Mouse (Mus musculus) forebrain, embryonic 16.5 days (tissue): Measurements from ENCODE around the gene Scrn2. TPM values are rescaled to one million over a fixed set of nuclear protein-coding genes. Genes with fewer than 3 reads are reported as not detected.

ENCODE experiments used
- ATAC-seq: fragments of 200-750 bp; cut with Nextera tagmentation; 2 replicates; pipeline ENCODE4 v1.8.0; 2017; ENCODE audit warnings: mild to moderate bottlenecking, moderate library complexity
- H3K27ac ChIP-seq: fragments of 300-500 bp; sonication (generic); 2 replicates; pipeline ENCODE4 v1.5.1; 2014; ENCODE audit warnings: low read length, control low read depth
- H3K27me3 ChIP-seq: fragments of 300-500 bp; sonication (generic); replicated peaks from 2 replicates; pipeline ENCODE4 v1.6.1; 2014; ENCODE audit warnings: low read length; ENCODE audit not compliant: control insufficient read depth, insufficient read depth
- H3K36me3 ChIP-seq: fragments of 300-500 bp; sonication (generic); 2 replicates; pipeline ENCODE4 v1.6.1; 2014; ENCODE audit not compliant: control insufficient read depth, insufficient read depth
- H3K4me1 ChIP-seq: fragments of 300-500 bp; sonication (generic); replicated peaks from 2 replicates; pipeline ENCODE4 v1.6.1; 2014; ENCODE audit warnings: low read length; ENCODE audit not compliant: control insufficient read depth, insufficient read depth
- H3K4me2 ChIP-seq: fragments of 300-500 bp; sonication (generic); 2 replicates; pipeline ENCODE4 v1.6.1; 2014; ENCODE audit warnings: mild to moderate bottlenecking, low read length, control low read depth
- H3K4me3 ChIP-seq: fragments of 300-500 bp; sonication (generic); replicated peaks from 2 replicates; pipeline ENCODE4 v1.5.1; 2014; ENCODE audit warnings: mild to moderate bottlenecking, low read length, control low read depth
- H3K9ac ChIP-seq: fragments of 300-500 bp; sonication (generic); replicated peaks from 2 replicates; pipeline ENCODE4 v1.6.1; 2014; ENCODE audit warnings: low read depth, low read length, control low read depth
- H3K9me3 ChIP-seq: fragments of 300-500 bp; sonication (generic); 2 replicates; pipeline ENCODE4 v1.6.1; 2016; ENCODE audit warnings: low read length; ENCODE audit not compliant: control insufficient read depth
- WGBS: fragments of 180-500 bp; shearing (Covaris S2); extraction: QIAGEN DNeasy Blood & Tissue Kit; methylation state at CpG from one replicate; pipeline ENCODE4 v1.1.7; 2014; 5-methylcytosine and 5-hydroxymethylcytosine counted together
- polyA plus RNA-seq: library from polyadenylated mRNA; unstranded; fragments of >200 nt; fragmentation: Nextera tagmentation; extraction: Ambion mirVana; gene quantifications from 2 replicates; pipeline ENCODE4 v1.2.1, GENCODE M21; 2015

Scrn2 gene
- polyA plus RNA-seq, 1 experiment from 2014 or later: 16.2 TPM

- Histone ChIP-seq H3K4me1 (peaks cover 12% of the 10 kb centered on the region), H3K4me2 (peak overlapping the region; percentile 65), H3K9me3 (no peaks in the 10 kb centered on the region), H3K27ac (no peak overlapping the region), H3K9ac (peak overlapping the region; percentile 74), H3K36me3 (no peaks in the 10 kb centered on the region), H3K4me3 (peak overlapping the region; percentile 70), H3K27me3 (no peaks in the 10 kb centered on the region)
- ATAC-seq: no peak
- WGBS: 17% methylated on average over 15 of the region's 15 CpGs
Measured at GRCm38 (mm10) chr11:97030426-97030825, 688 bp downstream of the Scrn2 start.

GRCm38 (mm10) chr11:97031977-97032376, 2.2 kb downstream of the Scrn2 start:
- H3K27ac ChIP-seq: no peak overlapping the region
- no peak for ATAC-seq
- no peaks in the 10 kb centered on the region for H3K9me3 ChIP-seq
- 83% methylated on average over 12 of the region's 12 CpGs for WGBS
- no peaks in the 10 kb centered on the region for H3K36me3 ChIP-seq
- H3K9ac ChIP-seq: no peak overlapping the region
- H3K4me2 ChIP-seq: no peak overlapping the region
- H3K27me3 ChIP-seq: no peaks in the 10 kb centered on the region
- H3K4me3 ChIP-seq: no peak overlapping the region
- H3K4me1 ChIP-seq: peaks cover 9% of the 10 kb centered on the region

GRCm38 (mm10) chr11:97032499-97032898, 2.8 kb downstream of the Scrn2 start:
- no peak for ATAC-seq
- 93% methylated on average over 4 of the region's 4 CpGs for WGBS
- H3K4me2 ChIP-seq: no peak overlapping the region
- H3K4me3 ChIP-seq: no peak overlapping the region
- H3K4me1 ChIP-seq: peaks cover 9% of the 10 kb centered on the region
- H3K36me3 ChIP-seq: no peaks in the 10 kb centered on the region
- H3K9me3 ChIP-seq: no peaks in the 10 kb centered on the region
- H3K9ac ChIP-seq: no peak overlapping the region
- no peak overlapping the region for H3K27ac ChIP-seq
- no peaks in the 10 kb centered on the region for H3K27me3 ChIP-seq

GRCm38 (mm10) chr11:97033781-97034180, 4.0 kb downstream of the Scrn2 start:
- Histone ChIP-seq H3K9me3 (no peaks in the 10 kb centered on the region), H3K9ac (no peak overlapping the region), H3K4me3 (no peak overlapping the region), H3K4me1 (peaks cover 9% of the 10 kb centered on the region), H3K27ac (no peak overlapping the region), H3K27me3 (no peaks in the 10 kb centered on the region), H3K36me3 (no peaks in the 10 kb centered on the region), H3K4me2 (no peak overlapping the region)
- ATAC-seq: no peak
- WGBS: 90% methylated on average over 4 of the region's 4 CpGs

GRCm38 (mm10) chr11:97036141-97036540, 6.4 kb downstream of the Scrn2 start:
- WGBS: 73% methylated on average over 5 of the region's 5 CpGs
- no peak for ATAC-seq
- no peak overlapping the region for H3K4me3 ChIP-seq
- H3K9me3 ChIP-seq: no peaks in the 10 kb centered on the region
- H3K27me3 ChIP-seq: no peaks in the 10 kb centered on the region
- H3K36me3 ChIP-seq: no peaks in the 10 kb centered on the region
- H3K27ac ChIP-seq: no peak overlapping the region
- no peak overlapping the region for H3K4me2 ChIP-seq
- no peak overlapping the region for H3K9ac ChIP-seq
- peaks cover 5% of the 10 kb centered on the region; the same call in 1 of the 2 replicates for H3K4me1 ChIP-seq

- H3K27me3 ChIP-seq: no peaks in the 10 kb centered on the region
- no peak overlapping the region for H3K9ac ChIP-seq
Measured at GRCm38 (mm10) chr11:97038881-97039280, 9.1 kb downstream of the Scrn2 start.

GRCm38 (mm10) chr11:97040301-97041021, 10.7 kb downstream of the Scrn2 start:
- H3K4me2 ChIP-seq: peak overlapping the region; percentile 95
- H3K9ac ChIP-seq: no peak overlapping the region
- H3K36me3 ChIP-seq: no peaks in the 10 kb centered on the region
- no peaks in the 10 kb centered on the region for H3K9me3 ChIP-seq
- no peaks in the 10 kb centered on the region for H3K27me3 ChIP-seq
- H3K27ac ChIP-seq: no peak overlapping the region
- ATAC-seq: no peak
- peaks cover 11% of the 10 kb centered on the region for H3K4me1 ChIP-seq
- H3K4me3 ChIP-seq: peak overlapping the region; percentile 78
- 54% methylated on average over 12 of the region's 12 CpGs for WGBS

More at GRCm38 (mm10) chr11:97038881-97039280, 9.1 kb downstream of the Scrn2 start:
- H3K4me1 ChIP-seq: peaks cover 11% of the 10 kb centered on the region
- H3K4me3 ChIP-seq: no peak overlapping the region
- WGBS: 67% methylated on average over 7 of the region's 7 CpGs
- H3K36me3 ChIP-seq: no peaks in the 10 kb centered on the region
- ATAC-seq: no peak
- H3K4me2 ChIP-seq: no peak overlapping the region
- H3K27ac ChIP-seq: no peak overlapping the region
- H3K9me3 ChIP-seq: no peaks in the 10 kb centered on the region

- H3K36me3 ChIP-seq: no peaks in the 10 kb centered on the region
- H3K9ac ChIP-seq: peak within 1 kb of the TSS; percentile 87
- H3K27me3 ChIP-seq: no peaks in the 10 kb centered on the region
- H3K4me1 ChIP-seq: peaks cover 11% of the 10 kb centered on the region
- peak within 1 kb of the TSS; percentile 67; the same call in 1 of the 2 replicates for H3K27ac ChIP-seq
- no peaks in the 10 kb centered on the region for H3K9me3 ChIP-seq
- H3K4me2 ChIP-seq: peak within 1 kb of the TSS; percentile 97
- ATAC-seq: peak; percentile 94
- H3K4me3 ChIP-seq: peak within 1 kb of the TSS; percentile 78
- under 1% methylated on average over 42 of the region's 48 CpGs for WGBS
Measured at GRCm38 (mm10) chr11:97041022-97041899, 11.5 kb downstream of the Scrn2 start, which contains the start of the genes Lrrc46 and Mrpl10. TSS of gene Lrrc46 (minus strand) at chr11:97041407. TSS of gene Mrpl10 (plus strand) at chr11:97041560.

GRCm38 (mm10) chr11:97044902-97045301, 15.2 kb downstream of the Scrn2 start:
- whole genome bisulfite sequencing: 97% methylated on average over 8 of the region's 8 CpGs
- no peak overlapping the region for H3K9ac ChIP-seq
- no peak overlapping the region for H3K4me2 ChIP-seq
- no peaks in the 10 kb centered on the region for H3K9me3 ChIP-seq
- no peaks in the 10 kb centered on the region for H3K27me3 ChIP-seq
- no peak overlapping the region for H3K27ac ChIP-seq
- H3K36me3 ChIP-seq: 0 out of 2 replicates have a peak, but pooled peaks cover 2% of the 10 kb centered on the region
- ATAC-seq: no peak
- H3K4me1 ChIP-seq: peaks cover 11% of the 10 kb centered on the region
- H3K4me3 ChIP-seq: no peak overlapping the region
